Mouse (Mus musculus) limb, embryonic 15.5 days (tissue): Measurements from ENCODE around the gene Map3k7. TPM values are rescaled to one million over a fixed set of nuclear protein-coding genes. Genes with fewer than 3 reads are reported as not detected.
"Not testable (repeated sequence)": the region's sequence is repeated elsewhere in the genome, so short reads cannot be mapped to it uniquely, and the experiment has no call there.

Source experiments
- ATAC-seq: fragments of 200-750 bp; cut with Nextera tagmentation; 2 replicates; pipeline ENCODE4 v1.8.0; 2017; ENCODE audit warnings: low read depth, moderate TSS enrichment; ENCODE audit not compliant: insufficient number of reproducible peaks, low FRiP score, low TSS enrichment
- H3K27ac ChIP-seq: fragments of 300-500 bp; sonication (generic); 2 replicates; pipeline ENCODE4 v1.5.1; 2015; ENCODE audit warnings: moderate library complexity, mild to moderate bottlenecking, inconsistent platforms
- H3K27me3 ChIP-seq: fragments of 300-500 bp; sonication (generic); 2 replicates; pipeline ENCODE4 v1.6.1; 2015; ENCODE audit warnings: inconsistent platforms
- H3K36me3 ChIP-seq: fragments of 300-500 bp; sonication (generic); 2 replicates; pipeline ENCODE4 v1.6.1; 2015; ENCODE audit warnings: inconsistent platforms
- H3K4me1 ChIP-seq: fragments of 300-500 bp; sonication (generic); 2 replicates; pipeline ENCODE4 v1.6.1; 2015; ENCODE audit warnings: inconsistent platforms
- H3K4me2 ChIP-seq: fragments of 300-500 bp; sonication (generic); 2 replicates; pipeline ENCODE4 v1.6.1; 2015; ENCODE audit warnings: mild to moderate bottlenecking, inconsistent platforms
- H3K4me3 ChIP-seq: fragments of 300-500 bp; sonication (generic); 2 replicates; pipeline ENCODE4 v1.5.1; 2015; ENCODE audit warnings: mild to moderate bottlenecking, inconsistent platforms
- H3K9ac ChIP-seq: fragments of 300-500 bp; sonication (generic); 2 replicates; pipeline ENCODE4 v1.6.1; 2015; ENCODE audit warnings: inconsistent platforms
- H3K9me3 ChIP-seq: fragments of 300-500 bp; sonication (generic); 2 replicates; pipeline ENCODE4 v1.6.1; 2016; ENCODE audit warnings: inconsistent platforms
- WGBS: fragments of 180-500 bp; shearing (Covaris S2); methylation state at CpG from one replicate; pipeline ENCODE4 v1.1.7; 2015; 5-methylcytosine and 5-hydroxymethylcytosine counted together
- polyA plus RNA-seq: library from polyadenylated mRNA; unstranded; fragments of >200 nt; fragmentation: Nextera tagmentation; extraction: Ambion mirVana; gene quantifications from 2 replicates; pipeline ENCODE4 v1.2.1, GENCODE M21; 2015

The Map3k7 gene
- polyA plus RNA-seq, 1 experiment from 2014 or later = 30.5 TPM

DNA sequence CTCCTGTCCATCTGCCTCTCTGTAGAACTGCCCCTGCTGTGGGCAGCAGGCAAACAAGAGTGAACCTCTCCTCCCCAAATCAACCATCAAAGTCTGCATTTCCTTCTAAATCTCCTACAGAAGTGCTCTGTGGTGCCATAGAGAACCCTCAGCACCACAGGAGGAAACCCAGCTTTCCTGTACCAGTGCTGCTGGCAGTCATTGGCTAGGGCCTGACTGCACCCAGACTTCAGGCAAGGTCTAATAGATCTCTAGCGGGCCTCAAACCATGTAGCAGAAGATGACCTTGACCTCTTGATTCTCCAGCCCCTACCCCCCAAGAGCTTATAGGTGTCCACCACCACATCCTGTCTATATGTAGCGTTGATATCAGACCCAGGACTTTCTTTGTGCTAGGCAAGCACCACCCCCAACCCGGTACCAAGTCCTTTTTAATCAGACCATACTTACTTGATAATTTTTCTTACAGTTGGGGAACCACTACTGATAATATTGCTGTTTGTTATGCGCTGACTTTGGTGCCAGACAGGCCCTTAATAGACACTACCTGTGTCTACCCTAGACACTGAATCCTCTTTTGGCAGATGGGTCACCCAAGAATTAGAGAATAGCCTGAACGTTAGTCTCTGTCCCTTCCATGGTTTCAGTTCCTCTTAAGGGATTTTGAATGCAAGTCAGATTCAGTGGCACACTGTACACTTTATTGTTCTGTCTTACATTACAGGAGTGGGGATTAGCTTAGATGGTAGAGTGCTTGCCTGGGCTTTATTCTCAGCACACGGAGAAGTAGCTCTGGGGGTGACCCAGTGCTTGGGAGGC is 41.1 kb downstream of the Map3k7 start:
- H3K36me3 ChIP-seq = peaks cover 23% of the 10 kb centered on the region
- no peaks in the 10 kb centered on the region for H3K9me3 ChIP-seq
- ATAC-seq = no peak
- 91% methylated on average over 6 of the region's 6 CpGs for WGBS
- no peak overlapping the region for H3K4me3 ChIP-seq
- H3K27me3 ChIP-seq = no peaks in the 10 kb centered on the region
- no peaks in the 10 kb centered on the region for H3K4me1 ChIP-seq
- no peak overlapping the region for H3K4me2 ChIP-seq
- no peak overlapping the region for H3K9ac ChIP-seq
- no peak overlapping the region for H3K27ac ChIP-seq

DNA sequence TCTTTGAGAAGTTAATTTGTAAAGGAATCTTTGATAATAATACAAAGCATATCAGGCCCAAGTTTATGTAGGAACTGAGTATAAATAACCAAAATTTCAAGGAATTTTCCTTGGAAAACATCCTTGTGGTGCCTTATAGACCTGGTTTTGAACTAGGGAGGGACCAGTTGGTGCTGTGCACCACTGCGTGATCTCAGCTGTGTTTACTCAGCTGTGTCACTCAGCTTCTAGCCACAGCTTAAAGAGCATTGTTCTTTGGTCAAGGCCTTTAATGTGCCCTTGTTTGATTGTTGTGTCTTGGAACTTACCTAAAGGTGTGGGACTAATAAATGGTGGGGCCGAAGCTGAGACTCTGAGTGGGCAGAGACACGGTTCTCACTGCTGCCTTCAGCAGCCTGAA is 43.3 kb downstream of the Map3k7 start:
- no peak for ATAC-seq
- 73% methylated on average over 3 of the region's 3 CpGs for WGBS
- Histone ChIP-seq H3K27me3 (no peaks in the 10 kb centered on the region), H3K27ac (no peak overlapping the region), H3K36me3 (peaks cover 35% of the 10 kb centered on the region), H3K4me2 (no peak overlapping the region), H3K9ac (no peak overlapping the region), H3K9me3 (no peaks in the 10 kb centered on the region), H3K4me1 (no peaks in the 10 kb centered on the region), H3K4me3 (no peak overlapping the region)

DNA sequence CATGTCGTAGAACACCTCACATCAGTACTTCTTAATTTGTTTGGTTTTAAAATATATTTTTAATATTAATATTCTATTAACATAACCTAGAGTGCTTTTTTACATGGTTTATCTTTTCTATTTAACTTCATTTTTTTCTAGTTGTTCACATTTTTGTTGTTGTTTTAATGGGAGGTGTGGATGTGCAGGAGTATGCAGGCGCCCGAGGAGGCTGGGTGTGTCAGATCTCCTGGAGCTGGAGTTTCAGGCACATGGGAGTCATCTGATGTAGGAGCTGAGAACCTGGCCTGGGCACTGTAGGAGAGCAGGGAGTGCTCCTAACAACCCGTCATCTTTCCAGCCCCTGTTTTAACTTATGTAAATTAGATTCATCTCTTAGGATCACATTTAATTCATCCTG is 44.2 kb downstream of the Map3k7 start:
- Histone ChIP-seq H3K27ac (no peak overlapping the region), H3K27me3 (no peaks in the 10 kb centered on the region), H3K36me3 (peaks cover 41% of the 10 kb centered on the region), H3K4me2 (no peak overlapping the region), H3K9me3 (no peaks in the 10 kb centered on the region), H3K4me3 (no peak overlapping the region), H3K9ac (no peak overlapping the region), H3K4me1 (no peaks in the 10 kb centered on the region)
- ATAC-seq = no peak
- 86% methylated on average over 4 of the region's 4 CpGs for WGBS

DNA sequence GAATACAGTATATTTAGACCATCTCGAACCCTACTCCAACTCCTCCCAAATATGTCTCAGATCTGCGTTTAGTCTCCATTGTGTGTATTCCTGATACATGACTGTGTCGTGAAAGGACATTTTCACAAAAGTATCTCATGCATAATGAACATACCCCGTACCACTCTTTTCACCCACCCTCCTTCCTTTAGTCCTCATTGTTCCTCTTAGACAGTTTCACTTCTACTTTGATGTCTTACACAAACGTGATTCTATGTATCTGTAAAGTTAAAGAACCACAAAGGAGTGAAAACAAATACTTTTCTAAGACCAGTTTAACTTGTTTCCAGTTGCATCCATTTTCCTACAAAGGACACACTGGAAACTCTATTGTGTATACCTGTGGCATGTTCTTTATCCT is 46.9 kb downstream of the Map3k7 start:
- 86% methylated on average over 5 of the region's 5 CpGs for WGBS
- Histone ChIP-seq H3K27ac (no peak overlapping the region), H3K9ac (no peak overlapping the region), H3K27me3 (no peaks in the 10 kb centered on the region), H3K4me3 (no peak overlapping the region), H3K4me2 (no peak overlapping the region), H3K9me3 (no peaks in the 10 kb centered on the region), H3K4me1 (no peaks in the 10 kb centered on the region), H3K36me3 (peaks cover 51% of the 10 kb centered on the region)
- ATAC-seq = no peak

DNA sequence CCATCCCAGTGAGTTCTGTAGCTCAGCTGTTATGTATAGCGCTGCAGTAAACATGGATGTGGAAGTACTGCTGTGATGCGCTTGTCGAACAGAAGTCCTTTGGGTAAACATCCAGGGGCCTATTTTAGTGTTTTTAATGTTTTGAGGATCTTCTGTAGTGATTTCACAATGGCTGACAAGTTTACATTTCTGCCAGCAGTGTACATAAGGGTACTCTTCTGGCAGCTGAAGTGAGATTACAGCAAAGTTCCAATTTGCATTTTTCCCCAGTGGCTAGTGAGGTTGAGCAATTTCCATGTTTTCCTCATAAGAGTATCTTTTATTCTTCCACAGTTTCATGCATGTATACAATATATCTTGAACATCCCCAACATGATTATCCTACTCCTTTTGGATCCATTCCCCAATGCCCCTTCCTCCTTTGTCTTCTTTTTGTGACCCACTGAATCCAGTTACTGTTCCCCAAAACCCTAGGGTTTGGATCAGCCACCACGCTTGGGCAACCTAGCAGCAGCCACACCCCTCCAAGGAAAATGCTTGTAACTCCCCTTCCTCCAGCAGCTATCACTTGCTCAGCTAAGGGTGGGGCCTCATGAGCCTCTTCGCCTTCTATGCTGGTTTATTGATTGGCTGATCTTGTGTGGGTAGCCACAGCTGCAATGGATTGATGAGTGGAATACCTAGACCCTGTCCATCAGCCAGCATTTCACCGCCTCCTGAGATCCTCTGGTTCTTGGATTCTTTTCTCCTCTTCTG is 47.5 kb downstream of the Map3k7 start:
- Histone ChIP-seq H3K9me3 (no peaks in the 10 kb centered on the region), H3K9ac (no peak overlapping the region), H3K4me1 (no peaks in the 10 kb centered on the region), H3K4me2 (no peak overlapping the region), H3K4me3 (no peak overlapping the region), H3K27me3 (no peaks in the 10 kb centered on the region), H3K36me3 (peaks cover 55% of the 10 kb centered on the region), H3K27ac (no peak overlapping the region)
- WGBS = 90% methylated on average over 6 of the region's 6 CpGs
- no peak for ATAC-seq

DNA sequence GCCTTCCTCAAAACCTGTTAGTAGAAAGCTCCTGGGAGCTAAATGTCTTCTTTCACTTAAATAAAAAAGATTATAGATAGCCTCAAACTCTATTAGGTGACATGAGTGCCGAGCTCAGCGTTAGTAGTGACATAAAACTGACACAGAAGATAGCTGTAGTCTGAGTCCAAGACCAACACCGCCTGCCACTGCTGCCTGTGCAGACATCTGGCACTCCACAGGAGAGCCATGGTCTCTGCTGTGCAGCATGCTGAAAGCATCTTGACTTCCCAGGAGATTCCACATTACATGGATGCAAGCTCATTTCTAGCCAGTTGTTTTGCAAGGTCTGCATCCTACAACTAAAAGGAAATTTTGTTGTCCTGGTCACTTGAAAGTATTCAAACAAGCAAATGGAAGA is 57.2 kb downstream of the Map3k7 start:
- ATAC-seq = no peak
- 89% methylated on average over 3 of the region's 3 CpGs for WGBS
- peaks cover 54% of the 10 kb centered on the region for H3K36me3 ChIP-seq

DNA sequence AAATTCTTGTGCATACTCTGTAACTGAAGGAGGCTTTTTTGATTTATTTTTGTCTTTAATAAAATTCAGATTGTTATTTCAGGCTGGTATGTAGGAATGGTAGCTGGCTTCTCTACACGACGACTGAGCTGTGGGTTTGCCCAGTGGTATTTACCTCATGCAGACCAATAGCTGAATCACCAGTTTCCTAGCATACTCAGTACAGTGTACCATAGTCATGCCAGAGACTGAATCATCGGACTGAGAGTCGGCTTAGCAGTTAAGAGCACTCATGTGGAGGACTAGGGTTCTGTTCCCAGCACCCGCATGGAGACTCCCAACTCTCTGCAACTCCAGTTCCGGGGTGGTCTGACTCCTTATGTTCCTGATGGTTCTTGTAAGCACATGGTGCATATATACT is 58.4 kb downstream of the Map3k7 start:
- no peak for ATAC-seq
- no peak overlapping the region for H3K4me2 ChIP-seq
- peaks cover 44% of the 10 kb centered on the region for H3K36me3 ChIP-seq
- WGBS = 91% methylated on average over 6 of the region's 6 CpGs
- no peaks in the 10 kb centered on the region for H3K9me3 ChIP-seq
- H3K27me3 ChIP-seq = no peaks in the 10 kb centered on the region
- no peak overlapping the region for H3K9ac ChIP-seq
- H3K27ac ChIP-seq = no peak overlapping the region
- H3K4me3 ChIP-seq = no peak overlapping the region
- no peaks in the 10 kb centered on the region for H3K4me1 ChIP-seq

More for the DNA sequence above, 57.2 kb downstream of the Map3k7 start:
- Histone ChIP-seq H3K27ac (no peak overlapping the region), H3K4me3 (no peak overlapping the region), H3K4me2 (no peak overlapping the region), H3K27me3 (no peaks in the 10 kb centered on the region), H3K4me1 (no peaks in the 10 kb centered on the region), H3K9ac (no peak overlapping the region), H3K9me3 (no peaks in the 10 kb centered on the region)

DNA sequence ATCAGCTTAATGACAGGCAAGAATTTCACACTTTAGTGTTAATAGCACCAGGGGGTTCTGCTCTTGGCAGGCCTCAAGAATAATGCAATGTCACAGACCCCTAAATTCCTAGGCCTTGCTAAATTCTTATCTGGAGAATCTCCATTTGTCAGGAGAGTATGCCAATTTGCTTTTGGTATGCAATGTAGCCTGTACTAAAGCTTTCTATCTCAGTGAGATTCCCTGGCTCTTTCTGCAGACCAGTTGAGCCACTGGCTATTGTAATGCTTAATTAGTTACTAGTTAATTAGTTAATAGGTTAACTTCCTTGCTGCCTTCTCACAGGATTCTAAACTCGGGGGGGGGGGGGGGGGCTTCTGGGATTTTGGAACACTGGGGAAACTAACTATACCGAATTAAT is 60.3 kb downstream of the Map3k7 start:
- WGBS = 83% methylated on average over 2 of the region's 2 CpGs
- H3K9ac ChIP-seq, H3K4me1 ChIP-seq, H3K9me3 ChIP-seq, H3K4me2 ChIP-seq, H3K27me3 ChIP-seq, H3K27ac ChIP-seq, ATAC-seq, H3K4me3 ChIP-seq: not testable (repeated sequence)
- H3K36me3 ChIP-seq = peaks cover 26% of the 10 kb centered on the region

DNA sequence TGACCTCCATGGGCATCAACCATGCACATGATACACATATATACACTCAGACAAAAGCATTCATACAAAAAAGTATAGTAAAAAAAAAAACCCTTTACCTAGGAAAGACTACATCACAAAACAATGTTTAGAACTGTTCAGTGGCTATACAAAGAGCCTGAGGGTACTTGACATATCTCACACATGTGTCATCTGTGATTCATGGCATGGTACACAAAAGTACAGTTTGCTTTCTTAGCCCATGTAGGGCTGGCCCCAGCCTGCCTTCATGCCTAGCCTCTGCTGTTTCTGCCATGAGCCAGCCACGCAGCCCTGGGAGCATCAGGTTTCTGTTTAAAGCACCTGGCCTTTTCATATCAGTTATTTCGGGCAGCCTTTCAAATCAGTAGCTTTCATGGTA is 61.2 kb downstream of the Map3k7 start:
- Histone ChIP-seq H3K36me3 (peaks cover 19% of the 10 kb centered on the region), H3K4me3 (no peak overlapping the region), H3K9ac (no peak overlapping the region), H3K4me1 (no peaks in the 10 kb centered on the region), H3K27me3 (no peaks in the 10 kb centered on the region), H3K9me3 (no peaks in the 10 kb centered on the region), H3K4me2 (no peak overlapping the region), H3K27ac (no peak overlapping the region)
- 58% methylated on average over 2 of the region's 2 CpGs for WGBS
- no peak for ATAC-seq

DNA sequence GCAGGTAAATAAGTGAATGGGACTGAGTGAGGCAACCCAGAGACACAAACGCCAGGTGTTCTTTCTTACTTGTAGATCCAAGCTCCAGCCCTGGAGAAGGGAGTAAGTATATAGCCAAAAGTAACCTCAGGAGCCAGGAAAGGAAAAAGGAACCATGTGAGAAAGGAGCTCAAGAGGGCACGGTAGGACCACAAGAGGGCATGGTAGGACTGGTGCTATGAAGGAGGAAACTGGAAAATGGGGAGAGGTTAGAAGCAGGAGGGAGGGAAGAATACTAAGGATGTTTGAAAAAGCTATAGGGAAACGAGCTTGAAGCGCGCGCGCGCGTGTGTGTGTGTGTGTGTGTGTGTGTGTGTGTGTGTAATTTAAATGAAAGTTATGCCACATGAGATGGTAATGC is 63.2 kb downstream of the Map3k7 start:
- peaks cover 9% of the 10 kb centered on the region for H3K36me3 ChIP-seq
- no peaks in the 10 kb centered on the region for H3K9me3 ChIP-seq
- H3K4me1 ChIP-seq = no peaks in the 10 kb centered on the region
- no peaks in the 10 kb centered on the region for H3K27me3 ChIP-seq
- WGBS = 89% methylated on average over 9 of the region's 9 CpGs
- H3K4me3 ChIP-seq = no peak overlapping the region
- ATAC-seq = no peak
- no peak overlapping the region for H3K27ac ChIP-seq
- no peak overlapping the region for H3K9ac ChIP-seq
- no peak overlapping the region for H3K4me2 ChIP-seq

DNA sequence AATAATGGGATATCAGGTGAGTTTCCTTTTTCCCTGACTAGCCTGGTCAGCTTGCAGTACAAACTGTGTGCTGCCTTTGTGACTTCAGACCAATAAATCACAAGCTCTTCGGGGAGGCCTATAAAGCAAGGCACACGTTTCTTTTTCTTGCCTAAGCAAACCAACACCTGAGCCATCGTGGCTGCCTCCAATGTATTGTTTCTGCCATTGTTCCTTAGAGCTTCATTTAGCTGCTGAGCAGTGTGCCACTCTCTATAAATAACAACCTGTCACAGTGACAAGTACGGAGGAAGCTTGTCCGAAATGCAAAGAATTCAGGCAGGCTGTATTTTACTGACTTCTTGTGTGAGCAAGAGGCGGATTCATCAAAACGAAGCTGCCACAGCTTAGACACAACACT is 73.4 kb downstream of the Map3k7 start:
- Histone ChIP-seq H3K4me2 (no peak overlapping the region), H3K9ac (no peak overlapping the region), H3K36me3 (no peaks in the 10 kb centered on the region), H3K9me3 (no peaks in the 10 kb centered on the region), H3K4me1 (no peaks in the 10 kb centered on the region), H3K27ac (no peak overlapping the region), H3K27me3 (no peaks in the 10 kb centered on the region), H3K4me3 (no peak overlapping the region)
- ATAC-seq = no peak
- 47% methylated on average over 7 of the region's 7 CpGs for WGBS

DNA sequence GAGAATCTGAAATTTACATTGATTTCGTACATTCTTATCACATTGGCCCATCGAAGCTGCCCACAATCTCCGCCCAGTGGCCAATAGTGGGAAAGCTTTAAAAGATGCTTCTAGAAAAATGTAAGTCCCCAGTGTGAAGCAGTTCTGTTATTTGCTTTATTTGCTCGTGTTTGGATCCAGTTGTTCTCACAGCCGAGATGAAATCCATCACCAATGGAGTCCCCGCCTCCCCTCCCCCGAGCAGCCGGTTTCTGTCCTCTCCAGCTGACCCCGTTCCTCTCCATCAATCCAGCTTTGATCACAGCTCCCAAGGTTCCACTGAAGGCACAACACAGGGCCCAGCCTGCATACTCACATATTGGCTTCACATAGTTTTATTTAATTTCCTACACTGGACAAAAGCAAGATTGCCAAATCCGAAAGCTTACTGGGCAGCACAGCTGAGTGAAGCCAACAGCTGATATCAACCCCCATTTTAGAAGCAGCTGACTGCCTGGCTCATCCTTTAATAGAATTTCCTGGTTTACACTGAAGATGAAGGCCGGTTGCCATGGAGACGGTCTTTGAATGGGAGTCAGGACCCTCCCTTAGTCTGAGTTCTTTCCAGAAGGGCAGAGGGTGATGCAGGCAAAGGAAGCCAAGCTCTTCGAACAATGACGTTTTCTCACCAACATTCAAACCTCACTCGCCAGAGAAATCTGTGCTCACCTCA is 78.0 kb downstream of the Map3k7 start:
- Histone ChIP-seq H3K9ac (no peak overlapping the region), H3K27me3 (no peaks in the 10 kb centered on the region), H3K27ac (no peak overlapping the region), H3K4me2 (no peak overlapping the region), H3K36me3 (no peaks in the 10 kb centered on the region), H3K4me1 (no peaks in the 10 kb centered on the region), H3K4me3 (no peak overlapping the region), H3K9me3 (no peaks in the 10 kb centered on the region)
- WGBS = 71% methylated on average over 15 of the region's 15 CpGs
- ATAC-seq = no peak
